Mouse (Mus musculus): ENCODE measurements around the gene Senp6.
"Not testable (repeated sequence)": the region's sequence is repeated elsewhere in the genome, so short reads cannot be mapped to it uniquely, and the experiment has no call there.

Gene Senp6

GRCm38 (mm10) chr9:80066367-80067220 is at the start of gene Senp6:
Gene Senp6 (plus strand): TSS chr9:80066903.
- peak; percentile 88 for DNase-seq (ENCODE audit: low spot score)

GRCm38 (mm10) chr9:80020429-80020828 is 46.3 kb upstream of the Senp6 start:
- DNase-seq (ENCODE audit: low spot score), result no peak

GRCm38 (mm10) chr9:80021648-80022047 is 45.1 kb upstream of the Senp6 start:
- no peak for DNase-seq (ENCODE audit: low spot score)

GRCm38 (mm10) chr9:80022821-80023220 is 43.9 kb upstream of the Senp6 start:
- no peak for DNase-seq (ENCODE audit: low spot score)

GRCm38 (mm10) chr9:80025347-80025746 is 41.4 kb upstream of the Senp6 start:
- not testable (repeated sequence) for DNase-seq (ENCODE audit: low spot score)

- peak; percentile 89 for DNase-seq (ENCODE audit: low spot score)
Measured at GRCm38 (mm10) chr9:80026017-80026416, 40.7 kb upstream of the Senp6 start.

GRCm38 (mm10) chr9:80026581-80027021 is 40.1 kb upstream of the Senp6 start:
- peak; percentile 2 for DNase-seq (ENCODE audit: low spot score)

- no peak for DNase-seq (ENCODE audit: low spot score)
Measured at GRCm38 (mm10) chr9:80037262-80037996, 29.3 kb upstream of the Senp6 start.

- no peak for DNase-seq (ENCODE audit: low spot score)
Measured at GRCm38 (mm10) chr9:80037997-80038383, 28.7 kb upstream of the Senp6 start.

GRCm38 (mm10) chr9:80039296-80039815 is 27.3 kb upstream of the Senp6 start:
- DNase-seq (ENCODE audit: low spot score), result peak; percentile 54

- DNase-seq (ENCODE audit: low spot score), result not testable (repeated sequence)
Measured at GRCm38 (mm10) chr9:80044301-80044700, 22.4 kb upstream of the Senp6 start.

- DNase-seq (ENCODE audit: low spot score), result not testable (repeated sequence)
Measured at GRCm38 (mm10) chr9:80049271-80049670, 17.4 kb upstream of the Senp6 start.

GRCm38 (mm10) chr9:80052951-80053350 is 13.8 kb upstream of the Senp6 start:
- no peak for DNase-seq (ENCODE audit: low spot score)

- no peak for DNase-seq (ENCODE audit: low spot score)
Measured at GRCm38 (mm10) chr9:80057690-80058089, 9.0 kb upstream of the Senp6 start.

GRCm38 (mm10) chr9:80065495-80065894 is 1.2 kb upstream of the Senp6 start:
- not testable (repeated sequence) for DNase-seq (ENCODE audit: low spot score)

- peak; percentile 57 for DNase-seq (ENCODE audit: low spot score)
Measured at GRCm38 (mm10) chr9:80067221-80068027, 721 bp downstream of the Senp6 start.

- no peak for DNase-seq (ENCODE audit: low spot score)
Measured at GRCm38 (mm10) chr9:80068028-80068515, 1.4 kb downstream of the Senp6 start.

GRCm38 (mm10) chr9:80068735-80069315 is 2.1 kb downstream of the Senp6 start:
- no peak for DNase-seq (ENCODE audit: low spot score)

GRCm38 (mm10) chr9:80070026-80070425 is 3.3 kb downstream of the Senp6 start:
- DNase-seq (ENCODE audit: low spot score), result no peak

- DNase-seq (ENCODE audit: low spot score), result no peak
Measured at GRCm38 (mm10) chr9:80071616-80072015, 4.9 kb downstream of the Senp6 start.

- no peak for DNase-seq (ENCODE audit: low spot score)
Measured at GRCm38 (mm10) chr9:80074067-80074466, 7.4 kb downstream of the Senp6 start.
